Mouse (Mus musculus) embryonic stem cell, embryonic (primary cell): Measurements from ENCODE around the gene Rassf4.
"Not testable (repeated sequence)": the region's sequence is repeated elsewhere in the genome, so short reads cannot be mapped to it uniquely, and the experiment has no call there.

ENCODE experiments used
- CTCF ChIA-PET, 4 experiments: fragments of 300-600 bp in 2 of 4; fragments of 350-600 bp in 2 of 4; sonication (Branson Sonifier 250); formaldehyde crosslinking; loops; one replicate each; lab custom pipeline; 2022; ENCODE audit warnings: inconsistent platforms in 2 of 4; lab: Charles Lee
- POLR2A ChIA-PET, 4 experiments: fragments of 300-600 bp in 2 of 4; fragments of 350-600 bp in 2 of 4; sonication (Branson Sonifier 250); formaldehyde crosslinking; loops; one replicate each; lab custom pipeline; 2022; ENCODE audit warnings: antibody characterized with exemption in 4 of 4, inconsistent platforms in 1 of 4; lab: Charles Lee

The Rassf4 gene

GRCm38 (mm10) chr6:116629766-116630165, 44.0 kb downstream of the Rassf4 start:
- CTCF ChIA-PET: interaction anchor here in 2 of 4 experiments (0.5 to 3.3 kb wide), 3 partner anchors 12 to 616 kb away, joined by 5 to 25 read pairs (median 6); no protein-coding TSS in a partner anchor
- POLR2A ChIA-PET: interaction anchor here in 3 of 4 experiments (0.5 to 2.2 kb wide), 8 partner anchors 8 to 422 kb away, joined by 3 to 11 read pairs (median 4); partner anchors contain the start of gene Washc2 (in 1 of the 3)

- CTCF ChIA-PET: interaction anchor here in 2 of 4 experiments (0.6 to 0.7 kb wide), 2 partner anchors 8 to 776 kb away, joined by 3 read pairs; no protein-coding TSS in a partner anchor
- POLR2A ChIA-PET: interaction anchor here in 3 of 4 experiments (0.6 to 2.5 kb wide), 19 partner anchors 8 to 1090 kb away, joined by 3 to 11 read pairs (median 4); partner anchors contain the start of genes Depp1 (in 1 of the 3), March8 (in 1 of the 3), Washc2 (in 1 of the 3) and Zfand4 (in 1 of the 3)
Observed at GRCm38 (mm10) chr6:116628539-116629171, 45.1 kb downstream of the Rassf4 start, which contains the start of gene Zfp422. Zfp422 (minus strand) TSS chr6:116628999.

GRCm38 (mm10) chr6:116628095-116628494, 45.7 kb downstream of the Rassf4 start:
- ChIA-PET CTCF (interaction anchor here in 1 of 4 experiments (0.7 kb wide), 1 partner anchor 8 kb away, joined by 3 read pairs; no protein-coding TSS in a partner anchor), POLR2A (interaction anchor here in 3 of 4 experiments (0.6 to 2.5 kb wide), 17 partner anchors 9 to 1089 kb away, joined by 3 to 11 read pairs (median 4); partner anchors contain the start of genes Depp1 (in 1 of the 3), March8 (in 1 of the 3) and Zfand4 (in 1 of the 3))

GRCm38 (mm10) chr6:116626417-116626816, 47.3 kb downstream of the Rassf4 start:
- POLR2A ChIA-PET, CTCF ChIA-PET: not testable (repeated sequence)

- POLR2A ChIA-PET: interaction anchor here in 1 of 4 experiments (0.6 kb wide), 1 partner anchor 733 kb away, joined by 3 read pairs; no protein-coding TSS in a partner anchor
Observed at GRCm38 (mm10) chr6:116621318-116622023, 52.3 kb downstream of the Rassf4 start.

GRCm38 (mm10) chr6:116618073-116618472, 55.7 kb downstream of the Rassf4 start:
- ChIA-PET POLR2A (no interaction called here), CTCF (interaction anchor here in 2 of 4 experiments (0.6 kb wide), 2 partner anchors 63 to 336 kb away, joined by 3 read pairs; no protein-coding TSS in a partner anchor)

More at GRCm38 (mm10) chr6:116621318-116622023, 52.3 kb downstream of the Rassf4 start:
- CTCF ChIA-PET: no interaction called here

GRCm38 (mm10) chr6:116615719-116616118, 58.0 kb downstream of the Rassf4 start:
- ChIA-PET POLR2A (interaction anchor here in 2 of 4 experiments (0.9 to 2.0 kb wide), 2 partner anchors 13 kb away, joined by 4 to 5 read pairs; partner anchors contain the start of gene Zfp422 (in 1 of the 2)), CTCF (interaction anchor here in 2 of 4 experiments (1.0 to 1.5 kb wide), 2 partner anchors 16 to 17 kb away, joined by 3 to 5 read pairs; no protein-coding TSS in a partner anchor)

GRCm38 (mm10) chr6:116607230-116607629, 66.5 kb downstream of the Rassf4 start:
- ChIA-PET POLR2A (no interaction called here), CTCF (interaction anchor here in 1 of 4 experiments (0.7 kb wide), 1 partner anchor 1152 kb away, joined by 3 read pairs; no protein-coding TSS in a partner anchor)

- POLR2A ChIA-PET, CTCF ChIA-PET: not testable (repeated sequence)
Observed at GRCm38 (mm10) chr6:116600969-116601368, 72.8 kb downstream of the Rassf4 start.

- ChIA-PET CTCF (no interaction called here), POLR2A (no interaction called here)
Observed at GRCm38 (mm10) chr6:116584095-116584494, 89.7 kb downstream of the Rassf4 start, which contains the start of gene Olfr215. Olfr215 (minus strand) TSS chr6:116584195.
